Mouse (Mus musculus): ENCODE results near the gene Fscn3. TPM values are rescaled to one million over a fixed set of nuclear protein-coding genes. Genes with fewer than 3 reads are reported as not detected.

Gene Fscn3
- not detected in 2 replicates for total RNA-seq (2017)

DNA sequence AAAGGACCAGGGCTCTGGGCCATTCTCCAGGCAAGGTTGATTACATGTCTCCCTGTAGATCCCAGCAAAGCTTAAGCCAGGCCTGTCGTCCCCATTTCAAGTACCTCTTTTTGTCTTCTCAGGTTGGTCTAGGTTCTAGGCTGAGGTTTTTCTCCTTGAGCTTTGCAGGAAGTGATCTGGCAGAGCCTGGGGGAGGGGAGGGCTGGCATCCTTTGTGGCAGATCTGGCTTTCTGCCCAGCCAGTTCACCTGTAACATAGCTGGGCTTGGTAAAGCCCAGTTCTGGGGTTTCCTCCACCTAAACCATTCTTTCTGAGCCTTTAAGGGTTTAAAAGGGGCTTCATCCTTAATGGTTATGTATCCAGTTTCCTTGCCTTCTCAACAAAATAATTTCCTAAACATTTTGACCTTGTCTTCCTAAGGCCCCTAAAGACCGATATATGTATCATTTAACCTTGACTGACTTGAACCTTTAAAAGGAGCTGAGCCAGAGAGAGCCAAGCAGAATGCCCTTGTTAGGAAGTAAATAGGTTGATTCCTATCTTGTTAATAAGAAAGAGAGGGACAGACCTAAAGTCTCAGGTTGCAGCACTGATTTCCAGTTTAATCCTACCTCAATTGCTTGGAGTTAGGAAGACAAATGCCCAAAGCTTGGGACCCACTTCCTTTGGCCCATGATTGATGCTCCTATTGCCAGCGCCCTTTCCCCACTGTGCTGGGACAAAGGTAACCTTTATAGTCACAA is at the start of gene Fscn3:
Gene Fscn3 (plus strand): TSS at position 694 of the 744 bp plus-strand sequence.
- no peak for ATAC-seq (replicated peaks in 1 of 2; ENCODE audit: insufficient read depth in 1 of 2, low FRiP score in 2 of 2, low TSS enrichment in 1 of 2, low read depth in 1 of 2, poor library complexity in 2 of 2, severe bottlenecking in 2 of 2)

DNA sequence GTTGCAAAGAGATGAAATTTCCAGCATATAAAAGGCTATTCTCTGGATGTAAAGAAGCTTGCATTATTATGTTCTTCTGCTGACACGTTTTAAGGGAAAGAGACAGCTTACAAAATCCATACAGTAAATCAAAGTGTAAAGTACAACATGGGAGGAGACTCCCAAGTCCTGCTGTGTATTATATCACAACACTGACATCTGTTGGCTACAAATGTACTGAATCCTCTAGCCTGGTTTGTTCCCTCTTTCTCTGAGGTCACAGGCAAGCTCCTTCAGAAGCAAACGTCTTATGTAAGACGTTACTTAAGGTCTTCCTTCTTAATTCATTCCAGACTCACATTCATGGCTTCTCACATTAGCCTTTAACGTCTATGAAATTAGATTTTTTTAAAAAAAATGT is 45.6 kb upstream of the Fscn3 start:
- peak; percentile 66 to 79 for ATAC-seq (replicated peaks in 1 of 2; ENCODE audit: insufficient read depth in 1 of 2, low FRiP score in 2 of 2, low TSS enrichment in 1 of 2, low read depth in 1 of 2, poor library complexity in 2 of 2, severe bottlenecking in 2 of 2)

DNA sequence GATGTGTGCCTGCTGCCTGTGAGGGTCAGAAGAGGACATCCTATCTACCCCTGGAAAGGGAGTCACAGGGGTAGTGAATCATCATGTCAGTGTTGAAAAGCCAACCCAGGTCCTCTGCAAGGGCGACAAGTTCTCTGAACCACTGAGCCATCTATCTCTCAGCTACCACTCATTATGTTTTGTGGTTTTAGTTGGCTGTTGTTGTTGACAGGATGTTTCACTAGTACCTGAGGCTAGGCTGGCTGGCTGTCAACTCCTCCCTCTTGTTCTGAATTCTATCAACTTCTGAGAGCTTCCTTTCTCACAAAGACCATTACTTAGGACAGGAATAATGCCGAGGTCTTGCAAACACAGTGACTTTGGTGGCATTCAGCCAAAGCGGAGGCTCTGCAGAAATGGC is 42.4 kb upstream of the Fscn3 start:
- no peak for ATAC-seq (replicated peaks in 1 of 2; ENCODE audit: insufficient read depth in 1 of 2, low FRiP score in 2 of 2, low TSS enrichment in 1 of 2, low read depth in 1 of 2, poor library complexity in 2 of 2, severe bottlenecking in 2 of 2)

DNA sequence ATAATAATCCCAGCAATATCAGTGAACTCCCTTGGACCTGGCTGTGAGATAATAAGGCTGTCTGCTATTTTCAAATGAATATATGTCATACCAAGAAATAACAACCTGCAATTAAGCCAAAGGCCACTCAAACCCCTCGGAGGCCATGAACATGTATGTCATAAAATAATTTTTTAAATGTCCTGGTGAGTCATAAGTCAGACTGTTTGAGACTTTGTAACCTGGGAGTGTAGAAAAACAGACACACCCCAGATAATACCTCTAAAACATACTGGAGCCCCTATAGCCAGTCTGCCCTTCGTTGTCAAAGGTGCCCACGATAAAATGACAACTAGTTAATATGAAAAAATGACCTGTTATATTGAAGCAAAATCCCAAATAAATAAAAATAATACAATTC is 38.6 kb upstream of the Fscn3 start:
- ATAC-seq (replicated peaks in 1 of 2; ENCODE audit: insufficient read depth in 1 of 2, low FRiP score in 2 of 2, low TSS enrichment in 1 of 2, low read depth in 1 of 2, poor library complexity in 2 of 2, severe bottlenecking in 2 of 2): no peak

DNA sequence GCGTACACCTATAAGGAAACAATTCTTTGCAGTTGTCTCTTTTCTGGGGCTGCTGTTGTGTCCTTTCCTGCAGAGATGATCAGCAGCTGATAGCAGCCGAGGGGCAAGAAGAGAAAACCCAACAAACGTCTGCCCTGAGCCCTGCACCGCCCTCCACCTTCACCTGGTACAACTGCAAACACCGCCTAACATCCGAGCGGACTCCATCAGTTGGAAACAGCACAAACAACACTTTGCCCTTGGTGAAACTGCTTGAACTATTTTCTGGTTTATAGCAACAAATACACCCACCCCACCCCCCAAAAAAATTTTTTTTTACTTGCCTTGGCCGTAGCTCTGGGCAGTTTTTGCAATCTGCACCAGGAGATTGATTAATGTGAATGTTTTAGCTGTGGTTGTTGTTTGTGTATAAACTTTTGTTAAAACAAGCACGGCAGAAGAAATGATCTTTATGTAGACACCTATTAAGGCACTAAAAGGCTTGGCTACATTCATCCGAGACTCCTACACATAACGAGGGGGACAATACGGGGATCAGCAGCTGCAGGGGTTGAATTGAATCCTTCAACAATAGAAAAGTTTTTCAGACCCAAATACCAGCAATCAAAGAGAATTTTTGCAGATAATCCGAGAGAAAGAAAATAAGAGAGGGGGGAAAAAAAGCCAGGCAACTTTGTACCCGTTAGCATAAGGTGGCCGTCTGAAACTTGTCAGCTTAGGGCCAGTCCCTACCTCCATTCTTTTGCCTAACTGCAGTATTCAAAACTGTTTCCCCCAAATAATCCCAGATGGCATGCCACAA is 31.3 kb upstream of the Fscn3 start:
- no peak for ATAC-seq (replicated peaks in 1 of 2; ENCODE audit: insufficient read depth in 1 of 2, low FRiP score in 2 of 2, low TSS enrichment in 1 of 2, low read depth in 1 of 2, poor library complexity in 2 of 2, severe bottlenecking in 2 of 2)

DNA sequence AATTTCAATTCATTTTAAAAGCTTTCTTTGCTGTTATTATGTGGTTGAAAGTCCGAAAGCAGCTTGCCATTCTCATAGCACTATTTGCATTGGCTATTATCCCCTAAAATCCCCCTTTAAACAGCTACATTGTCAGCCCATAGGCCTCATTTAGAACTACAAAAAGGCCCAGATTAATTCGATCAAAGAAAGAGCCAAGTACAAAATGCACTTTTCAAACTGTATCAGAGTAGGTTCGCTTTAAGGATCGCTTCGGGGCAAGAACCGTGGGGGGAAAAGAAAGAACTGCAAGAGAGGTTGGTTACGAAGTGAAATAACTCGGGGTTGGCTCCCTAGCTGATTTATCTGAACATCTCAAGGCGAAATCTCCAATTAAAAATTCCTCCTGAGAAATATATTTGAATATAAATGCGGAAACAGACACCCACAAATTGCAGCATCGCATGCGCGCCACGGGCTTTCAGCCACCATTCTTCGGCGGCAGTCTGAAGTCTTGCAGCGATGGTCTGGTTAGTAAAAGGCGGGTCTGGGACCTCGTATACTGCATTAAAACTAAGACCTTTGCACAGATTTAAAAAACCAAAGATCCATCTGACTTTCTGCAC is 30.6 kb upstream of the Fscn3 start:
- peak; percentile 40 to 52 for ATAC-seq (replicated peaks in 1 of 2; ENCODE audit: insufficient read depth in 1 of 2, low FRiP score in 2 of 2, low TSS enrichment in 1 of 2, low read depth in 1 of 2, poor library complexity in 2 of 2, severe bottlenecking in 2 of 2)

DNA sequence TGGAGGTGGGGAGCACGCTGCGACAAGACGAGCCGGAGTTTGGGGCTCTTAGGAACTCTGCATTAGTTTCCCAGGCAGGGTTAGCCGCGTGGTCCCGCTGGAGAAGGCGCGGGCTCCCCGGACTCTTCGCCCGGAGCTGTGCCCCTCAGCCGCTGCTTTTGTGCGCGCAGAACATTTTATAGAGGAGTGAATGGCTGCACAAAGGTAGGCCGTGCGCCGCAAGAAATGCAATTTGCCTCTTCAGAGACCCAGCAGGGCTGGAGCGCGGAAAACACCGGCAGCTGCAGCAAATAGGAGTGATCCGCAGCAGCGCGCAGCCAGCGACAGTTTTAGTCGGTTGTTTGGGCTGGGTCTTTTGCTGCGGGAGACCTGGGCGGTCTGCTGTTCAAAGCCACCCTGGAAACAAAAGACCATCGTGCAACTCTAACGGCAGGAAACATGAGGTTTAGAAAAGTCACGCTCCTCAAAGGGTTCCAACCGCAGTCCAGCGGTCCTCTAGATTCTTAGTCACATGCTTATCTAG is 29.8 kb upstream of the Fscn3 start, which contains the start of gene Zfp800:
Gene Zfp800 (minus strand): TSS at position 325 of the 523 bp plus-strand sequence.
- peak; percentile 54 to 58 for ATAC-seq (replicated peaks in 1 of 2; ENCODE audit: insufficient read depth in 1 of 2, low FRiP score in 2 of 2, low TSS enrichment in 1 of 2, low read depth in 1 of 2, poor library complexity in 2 of 2, severe bottlenecking in 2 of 2)

DNA sequence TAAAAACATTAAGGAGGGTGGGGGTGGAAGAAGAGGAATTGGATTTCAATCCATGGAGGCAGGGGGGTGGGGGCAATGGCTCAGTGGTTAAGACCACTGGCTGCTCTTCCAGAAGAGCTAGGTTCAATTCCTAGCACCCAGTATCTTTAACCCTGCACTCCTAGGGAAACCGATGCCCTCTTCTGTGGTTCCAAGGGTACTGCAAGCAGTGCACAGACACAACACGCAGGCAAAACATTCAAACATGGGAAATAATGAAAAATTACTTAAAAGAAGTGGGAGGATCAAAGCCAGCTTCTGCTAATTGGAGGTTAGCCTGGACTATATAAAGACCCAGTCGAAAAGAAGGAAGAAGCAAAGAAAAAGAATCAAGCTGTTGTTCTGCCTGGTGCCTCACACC is 28.9 kb upstream of the Fscn3 start:
- ATAC-seq (replicated peaks in 1 of 2; ENCODE audit: insufficient read depth in 1 of 2, low FRiP score in 2 of 2, low TSS enrichment in 1 of 2, low read depth in 1 of 2, poor library complexity in 2 of 2, severe bottlenecking in 2 of 2): no peak

DNA sequence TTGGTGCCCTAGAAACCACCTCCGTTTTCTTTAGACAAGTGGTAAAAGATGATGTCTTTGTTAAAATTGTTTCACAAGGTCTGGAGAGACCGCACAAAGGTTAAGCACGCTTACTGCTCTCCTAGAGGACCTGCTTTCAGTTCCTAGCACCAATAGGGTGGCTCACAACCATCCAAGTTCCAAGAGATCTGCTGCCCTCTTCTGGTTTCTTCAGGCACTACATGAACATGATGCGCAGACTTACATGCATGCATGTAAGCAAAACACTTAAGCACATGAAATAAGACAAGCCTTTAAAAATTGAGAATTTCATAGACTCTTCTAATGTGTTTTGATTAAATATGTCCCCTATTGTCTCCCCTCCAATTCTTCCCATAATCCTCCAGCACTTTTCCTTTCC is 27.8 kb upstream of the Fscn3 start:
- no peak for ATAC-seq (replicated peaks in 1 of 2; ENCODE audit: insufficient read depth in 1 of 2, low FRiP score in 2 of 2, low TSS enrichment in 1 of 2, low read depth in 1 of 2, poor library complexity in 2 of 2, severe bottlenecking in 2 of 2)

DNA sequence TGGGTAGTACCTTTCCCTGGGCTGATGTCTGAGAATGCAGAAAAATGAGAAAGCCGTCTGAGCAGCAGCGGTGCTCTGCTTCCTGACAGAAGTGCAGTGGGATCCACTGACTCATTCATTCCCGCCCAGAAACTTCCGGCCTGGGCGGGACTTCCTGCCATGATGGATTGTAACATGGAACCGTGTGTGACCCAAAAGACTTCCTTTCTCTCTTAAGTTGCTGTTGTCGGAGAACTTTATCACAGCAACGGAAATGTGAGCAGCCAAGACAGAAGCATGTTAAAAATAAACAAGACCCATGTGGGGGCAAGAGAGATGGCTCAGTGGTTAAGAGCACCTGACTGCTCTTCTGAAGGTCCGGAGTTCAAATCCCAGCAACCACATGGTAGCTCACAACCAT is 17.5 kb upstream of the Fscn3 start:
- peak; percentile 73 to 92 for ATAC-seq (replicated peaks in 1 of 2; ENCODE audit: insufficient read depth in 1 of 2, low FRiP score in 2 of 2, low TSS enrichment in 1 of 2, low read depth in 1 of 2, poor library complexity in 2 of 2, severe bottlenecking in 2 of 2)

DNA sequence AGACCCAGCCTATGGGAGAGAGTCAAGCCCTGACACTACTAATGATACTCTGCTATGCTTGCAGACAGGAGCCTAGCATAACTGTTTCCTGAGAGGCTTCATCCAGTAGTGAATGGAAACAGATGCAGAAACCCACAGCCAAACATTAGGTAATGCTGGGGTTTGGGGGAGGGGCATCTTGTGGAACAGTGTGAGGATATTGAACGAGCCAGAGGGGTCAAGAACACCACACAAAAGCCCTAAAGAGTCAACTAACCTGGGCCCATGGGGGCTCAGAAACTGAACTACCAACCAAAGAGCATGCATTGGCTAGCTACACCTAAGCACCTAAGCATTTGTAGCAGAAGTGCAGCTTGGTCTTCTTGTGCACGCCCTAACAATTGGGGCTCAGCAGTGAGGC is 16.4 kb upstream of the Fscn3 start:
- no peak for ATAC-seq (replicated peaks in 1 of 2; ENCODE audit: insufficient read depth in 1 of 2, low FRiP score in 2 of 2, low TSS enrichment in 1 of 2, low read depth in 1 of 2, poor library complexity in 2 of 2, severe bottlenecking in 2 of 2)

DNA sequence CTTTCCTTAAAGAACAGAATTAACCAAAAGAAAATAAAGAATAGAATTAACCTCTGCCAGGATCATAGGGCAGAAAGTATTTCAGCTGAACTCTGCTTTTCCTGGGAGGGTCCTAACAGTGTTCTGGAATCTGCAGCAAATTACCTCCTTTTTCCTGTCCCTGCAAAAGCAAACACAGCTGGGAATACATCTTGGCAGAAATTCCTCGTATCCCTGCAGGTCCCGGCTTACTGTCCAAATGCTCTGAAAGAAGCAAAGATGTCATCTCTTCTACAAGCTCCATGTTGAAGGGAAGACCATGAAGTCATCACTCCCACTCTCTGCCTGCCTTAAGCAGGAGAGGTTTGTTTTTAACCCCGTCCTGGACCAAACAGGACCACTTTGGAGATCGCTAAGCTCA is 10.6 kb upstream of the Fscn3 start:
- no peak for ATAC-seq (replicated peaks in 1 of 2; ENCODE audit: insufficient read depth in 1 of 2, low FRiP score in 2 of 2, low TSS enrichment in 1 of 2, low read depth in 1 of 2, poor library complexity in 2 of 2, severe bottlenecking in 2 of 2)

DNA sequence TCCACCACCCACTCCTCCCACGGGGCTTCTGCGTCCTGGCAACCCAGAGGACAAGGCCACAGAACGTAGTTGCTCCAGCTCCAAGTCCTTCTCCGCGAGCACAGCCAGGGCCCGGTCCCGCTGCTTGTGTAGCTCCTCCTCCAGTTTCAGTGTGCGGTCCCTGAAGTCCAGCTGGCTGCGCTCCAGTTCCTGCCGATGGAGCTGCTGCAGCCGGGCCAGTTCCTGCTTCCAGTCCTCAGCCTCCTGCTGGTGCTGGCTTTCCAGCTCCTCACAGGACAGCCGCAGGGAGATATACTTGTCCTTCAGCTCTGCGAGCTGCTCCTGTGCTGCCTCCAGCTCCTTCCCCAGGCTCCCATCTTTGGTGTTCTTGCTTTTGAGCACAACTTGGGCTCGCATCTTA is 9.1 kb upstream of the Fscn3 start:
- ATAC-seq (replicated peaks in 1 of 2; ENCODE audit: insufficient read depth in 1 of 2, low FRiP score in 2 of 2, low TSS enrichment in 1 of 2, low read depth in 1 of 2, poor library complexity in 2 of 2, severe bottlenecking in 2 of 2): no peak

DNA sequence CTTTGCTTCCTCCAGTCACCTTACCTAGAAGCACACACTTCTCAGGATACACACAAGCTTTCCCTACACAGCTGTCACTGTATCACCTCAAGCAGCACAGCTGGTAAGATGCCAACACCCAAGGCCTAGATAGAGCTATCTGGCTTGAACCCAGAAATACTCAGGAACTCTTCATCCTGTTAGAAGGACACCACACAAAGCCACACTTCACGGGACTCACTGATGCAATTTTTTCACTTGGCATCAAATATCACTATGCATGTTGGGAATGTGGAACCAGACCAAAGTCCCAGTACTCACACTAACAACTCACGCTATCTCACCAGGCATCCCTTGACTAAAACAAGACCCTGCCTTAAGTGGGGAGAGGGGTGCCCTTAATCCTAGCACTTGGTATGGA is 7.9 kb upstream of the Fscn3 start:
- no peak for ATAC-seq (replicated peaks in 1 of 2; ENCODE audit: insufficient read depth in 1 of 2, low FRiP score in 2 of 2, low TSS enrichment in 1 of 2, low read depth in 1 of 2, poor library complexity in 2 of 2, severe bottlenecking in 2 of 2)

DNA sequence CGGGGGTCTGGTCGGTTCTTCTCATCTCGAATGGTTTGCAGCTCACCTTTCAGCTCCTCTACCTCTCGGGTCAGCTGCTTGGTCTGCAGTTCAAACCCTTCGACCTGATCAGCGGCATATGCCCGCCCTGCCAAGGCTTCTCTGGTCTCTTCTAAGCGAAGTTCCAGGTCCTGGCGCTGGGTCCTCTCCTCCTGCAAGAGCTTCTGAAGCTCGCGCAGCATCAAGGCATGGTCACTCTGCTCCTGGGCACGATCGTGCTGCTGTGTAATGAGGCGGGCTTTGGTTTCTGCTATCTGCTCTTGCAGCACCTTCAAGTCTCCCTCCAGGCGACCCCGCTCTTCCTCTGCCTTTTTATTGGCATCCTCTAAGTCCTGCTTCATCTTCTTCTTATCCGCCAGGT is 7.2 kb upstream of the Fscn3 start:
- no peak for ATAC-seq (replicated peaks in 1 of 2; ENCODE audit: insufficient read depth in 1 of 2, low FRiP score in 2 of 2, low TSS enrichment in 1 of 2, low read depth in 1 of 2, poor library complexity in 2 of 2, severe bottlenecking in 2 of 2)

DNA sequence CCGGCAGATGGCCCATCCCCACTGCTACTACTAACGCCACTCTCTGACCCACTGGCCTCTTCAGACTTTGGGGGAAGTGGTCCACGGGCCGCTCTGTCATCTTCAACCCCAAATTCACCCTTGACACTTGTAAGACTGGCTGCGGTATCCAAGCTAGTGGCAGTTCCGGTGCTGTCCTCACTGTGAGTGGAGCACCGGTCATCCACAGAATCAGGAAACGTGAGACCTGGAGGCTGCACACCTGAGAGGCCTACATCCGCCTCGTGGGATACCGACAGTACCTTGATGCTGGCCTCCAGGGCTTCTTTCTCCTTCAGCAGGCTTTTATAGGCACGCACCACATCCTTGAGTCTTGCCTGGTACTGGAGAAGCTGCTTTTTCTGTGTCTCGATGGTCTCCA is 6.7 kb upstream of the Fscn3 start:
- no peak for ATAC-seq (replicated peaks in 1 of 2; ENCODE audit: insufficient read depth in 1 of 2, low FRiP score in 2 of 2, low TSS enrichment in 1 of 2, low read depth in 1 of 2, poor library complexity in 2 of 2, severe bottlenecking in 2 of 2)

DNA sequence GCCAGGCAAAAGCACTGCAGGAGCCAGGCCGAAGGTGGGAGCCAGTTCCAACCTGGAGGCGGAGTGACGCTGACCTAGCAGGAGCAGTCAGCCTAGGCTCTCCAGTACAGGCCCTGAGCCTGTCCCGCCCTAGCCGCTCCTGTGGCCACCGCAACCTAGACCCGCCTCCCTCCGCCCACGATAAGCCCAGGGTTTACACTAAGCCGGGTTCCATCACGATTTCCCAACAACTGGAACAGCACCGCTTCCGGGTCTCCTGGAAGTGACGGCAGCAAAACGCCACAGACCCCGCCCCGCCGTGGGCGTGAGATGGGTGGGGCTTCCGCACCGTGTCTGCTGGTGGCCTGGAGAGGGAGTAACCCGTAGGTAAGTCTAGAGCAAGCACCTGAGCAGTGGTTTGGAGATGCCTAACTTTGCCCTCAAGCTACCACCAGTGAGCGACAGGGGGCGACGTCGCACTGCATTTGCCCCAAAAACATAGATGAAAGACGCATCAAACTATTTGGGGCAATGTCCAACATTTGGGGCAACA is 6.1 kb upstream of the Fscn3 start:
- peak; percentile 86 to 92 for ATAC-seq (replicated peaks in 1 of 2; ENCODE audit: insufficient read depth in 1 of 2, low FRiP score in 2 of 2, low TSS enrichment in 1 of 2, low read depth in 1 of 2, poor library complexity in 2 of 2, severe bottlenecking in 2 of 2)

All from hematopoietic stem cell, adult 5-6 weeks (primary cell).